ENCODE assay signal across 13 mouse cellular contexts in the genomic region with DNA sequence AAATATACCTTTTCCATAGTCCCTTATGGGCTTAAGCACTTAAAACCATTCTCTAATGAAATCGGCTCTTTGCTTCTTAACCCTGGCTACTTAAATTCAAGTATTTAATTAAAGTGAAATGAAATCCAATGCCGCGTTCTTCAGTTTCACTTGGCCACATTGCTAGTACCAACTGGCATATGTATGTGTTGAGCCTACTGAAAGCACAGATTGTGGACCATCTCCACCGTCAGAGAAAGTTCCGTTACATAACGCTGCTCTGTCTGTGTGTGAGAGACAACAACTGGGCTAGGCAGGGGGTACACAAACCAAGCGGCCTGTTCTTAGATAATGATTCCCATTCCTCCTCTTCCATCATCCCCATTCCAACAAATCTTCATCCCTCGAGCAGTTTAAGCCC.
"Had no signal": no experiment of that assay in that cellular context is flagged by ENCODE, and none has a peak within 500 bp of the region (broad histone marks: within the 10 kb centered on the region; RNA-seq: fewer than 3 reads in every experiment).

No protein-coding gene starts in this region.

- DNase-seq: lung, adult 18-20 months; lung, embryonic 14.5 days; lung, postnatal 10 days; lung, postnatal 4 days; midbrain, embryonic 14.5 days; retina, postnatal 1 day; right cerebral cortex, adult 18-20 months; right cerebral cortex, postnatal 25 days; right cerebral cortex, postnatal 4 days; thymus, adult 2 months; thymus, postnatal 25 days; thymus, postnatal 4 days had no signal

- ATAC-seq: midbrain, embryonic 16.5 days had no signal
